Mouse (Mus musculus) hindbrain, embryonic 16.5 days (tissue): Measurements from ENCODE around the gene Hsd17b12. TPM values are rescaled to one million over a fixed set of nuclear protein-coding genes. Genes with fewer than 3 reads are reported as not detected.

Experiments
- ATAC-seq: fragments of 200-750 bp; cut with Nextera tagmentation; 2 replicates; pipeline ENCODE4 v1.8.0; 2017; ENCODE audit warnings: moderate TSS enrichment, moderate library complexity
- H3K27ac ChIP-seq: fragments of 300-500 bp; sonication (generic); 2 replicates; pipeline ENCODE4 v1.5.1; 2014; ENCODE audit warnings: low read depth, mild to moderate bottlenecking, control low read depth, low read length, moderate library complexity
- H3K27me3 ChIP-seq: fragments of 300-500 bp; sonication (generic); replicated peaks from 2 replicates; pipeline ENCODE4 v1.6.1; 2014; ENCODE audit warnings: low read length; ENCODE audit not compliant: control insufficient read depth, insufficient read depth
- H3K36me3 ChIP-seq: fragments of 300-500 bp; sonication (generic); 2 replicates; pipeline ENCODE4 v1.6.1; 2014; ENCODE audit warnings: mild to moderate bottlenecking, low read length, moderate library complexity, mixed read lengths; ENCODE audit not compliant: control insufficient read depth, insufficient read depth
- H3K4me1 ChIP-seq: fragments of 300-500 bp; sonication (generic); 2 replicates; pipeline ENCODE4 v1.6.1; 2014; ENCODE audit warnings: low read depth, low read length; ENCODE audit not compliant: control insufficient read depth, insufficient read depth
- H3K4me2 ChIP-seq: fragments of 300-500 bp; sonication (generic); 2 replicates; pipeline ENCODE4 v1.6.1; 2014; ENCODE audit warnings: mild to moderate bottlenecking, low read length, control low read depth, moderate library complexity
- H3K4me3 ChIP-seq: fragments of 300-500 bp; sonication (generic); 2 replicates; pipeline ENCODE4 v1.5.1; 2014; ENCODE audit warnings: mild to moderate bottlenecking, low read length, control low read depth, moderate library complexity
- H3K9ac ChIP-seq: fragments of 300-500 bp; sonication (generic); 2 replicates; pipeline ENCODE4 v1.6.1; 2014; ENCODE audit warnings: low read depth, mild to moderate bottlenecking, control low read depth, low read length, moderate library complexity
- H3K9me3 ChIP-seq: fragments of 300-500 bp; sonication (generic); 2 replicates; pipeline ENCODE4 v1.6.1; 2014; ENCODE audit warnings: mild to moderate bottlenecking, low read length, moderate library complexity; ENCODE audit not compliant: control insufficient read depth
- WGBS: fragments of 180-500 bp; shearing (Covaris S2); extraction: QIAGEN DNeasy Blood & Tissue Kit; methylation state at CpG from one replicate; pipeline ENCODE4 v1.1.7; 2014; 5-methylcytosine and 5-hydroxymethylcytosine counted together
- polyA plus RNA-seq: library from polyadenylated mRNA; unstranded; fragments of >200 nt; fragmentation: Nextera tagmentation; extraction: Ambion mirVana; gene quantifications from 2 replicates; pipeline ENCODE4 v1.2.1, GENCODE M21; 2015

The Hsd17b12 gene
- polyA plus RNA-seq, 1 experiment from 2014 or later: 171 TPM

DNA sequence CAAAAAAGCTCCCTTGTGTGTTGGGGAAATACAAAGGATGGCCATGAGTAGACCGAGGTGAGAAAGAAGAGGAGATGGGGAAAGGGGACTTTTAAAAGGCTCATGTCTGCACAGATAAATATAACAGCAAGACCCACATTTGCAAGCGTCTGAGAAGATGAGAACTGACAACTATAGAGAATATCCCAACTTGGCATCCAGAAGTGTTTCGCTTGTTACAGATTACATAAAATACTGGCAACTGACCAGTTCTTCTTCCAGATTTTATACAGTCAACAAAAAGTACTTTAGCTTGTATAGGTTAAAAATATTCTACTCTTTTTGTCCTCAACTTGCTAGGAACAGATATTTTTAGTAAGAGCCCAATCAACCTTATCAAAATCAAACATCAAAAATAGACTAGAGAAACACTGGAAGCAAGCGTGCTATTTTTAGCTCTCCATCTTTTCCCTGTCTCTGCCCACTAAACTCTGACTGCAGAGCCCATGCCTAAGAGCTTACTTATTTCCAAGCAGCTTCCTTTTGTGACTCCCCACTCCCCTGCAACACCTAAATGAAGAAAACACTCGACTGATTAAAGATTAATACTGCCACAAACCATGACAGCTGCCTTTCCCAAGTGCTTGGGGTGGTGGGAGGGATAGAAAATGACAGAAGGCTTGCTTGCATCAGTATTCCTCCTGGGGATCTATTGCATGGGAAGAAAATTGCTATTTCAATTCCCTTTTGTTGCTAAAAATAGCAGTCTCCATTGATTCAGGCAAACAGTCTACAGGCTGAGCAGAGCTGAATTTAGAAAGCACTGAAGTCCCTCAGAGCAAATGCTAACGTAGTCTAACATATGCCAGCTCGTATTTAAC lies 35.4 kb downstream of the Hsd17b12 start:
- Histone ChIP-seq H3K4me1 (peaks cover 16% of the 10 kb centered on the region), H3K9me3 (no peaks in the 10 kb centered on the region), H3K9ac (peak overlapping the region; percentile 25; the same call in 1 of the 2 replicates), H3K4me2 (peak overlapping the region; percentile 25), H3K27ac (peak overlapping the region; percentile 81), H3K4me3 (no peak overlapping the region), H3K36me3 (no peaks in the 10 kb centered on the region), H3K27me3 (no peaks in the 10 kb centered on the region)
- 24% methylated on average over 7 of the region's 7 CpGs for WGBS
- peak; percentile 87 for ATAC-seq

DNA sequence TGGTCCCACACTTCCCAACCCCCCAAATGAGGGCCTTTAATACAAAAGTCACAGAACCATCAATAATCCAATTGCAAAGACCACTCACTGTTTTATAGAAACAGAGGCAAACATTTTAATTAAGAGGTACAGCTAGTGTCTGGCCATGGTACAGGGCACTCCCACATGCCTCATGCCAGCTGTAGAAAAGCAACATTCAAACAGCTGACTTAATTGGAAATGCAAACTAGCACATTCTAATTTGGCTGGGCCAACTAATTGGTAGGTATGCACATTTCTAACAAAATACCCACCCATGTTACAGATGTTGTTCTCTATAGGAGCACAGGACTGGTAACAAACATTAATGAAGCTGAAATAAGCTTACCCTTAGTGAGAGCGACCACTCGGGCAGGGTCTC lies 54.0 kb downstream of the Hsd17b12 start:
- no peak for ATAC-seq
- Histone ChIP-seq H3K27me3 (no peaks in the 10 kb centered on the region), H3K9me3 (no peaks in the 10 kb centered on the region), H3K27ac (no peak overlapping the region), H3K36me3 (no peaks in the 10 kb centered on the region), H3K4me3 (no peak overlapping the region), H3K4me2 (no peak overlapping the region), H3K9ac (no peak overlapping the region), H3K4me1 (no peaks in the 10 kb centered on the region)
- WGBS: 92% methylated on average over 2 of the region's 2 CpGs

DNA sequence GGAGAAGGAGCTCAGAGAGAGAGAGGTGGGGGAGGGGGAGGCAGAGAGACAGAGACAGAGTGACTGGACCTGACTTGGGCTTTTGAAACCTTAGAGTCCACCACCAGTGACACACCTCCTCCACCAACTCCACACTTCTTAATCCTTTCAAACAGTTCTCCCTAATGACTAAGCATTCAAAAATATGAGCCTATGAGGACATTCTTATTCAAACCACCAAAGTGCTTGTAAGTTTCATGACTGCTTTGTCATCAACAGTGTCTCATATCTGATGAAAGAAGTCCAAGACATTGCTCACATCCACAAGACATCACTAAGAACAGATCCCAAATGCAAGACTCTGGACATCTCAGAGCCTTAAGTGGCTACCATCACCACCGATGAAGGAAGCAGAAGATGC lies 67.9 kb downstream of the Hsd17b12 start:
- H3K27me3 ChIP-seq: no peaks in the 10 kb centered on the region
- H3K27ac ChIP-seq: no peak overlapping the region
- WGBS: 100% methylated on average over 1 of the region's 1 CpGs
- H3K4me3 ChIP-seq: no peak overlapping the region
- no peak overlapping the region for H3K4me2 ChIP-seq
- no peaks in the 10 kb centered on the region for H3K4me1 ChIP-seq
- H3K36me3 ChIP-seq: no peaks in the 10 kb centered on the region
- no peak overlapping the region for H3K9ac ChIP-seq
- no peak for ATAC-seq
- H3K9me3 ChIP-seq: no peaks in the 10 kb centered on the region

DNA sequence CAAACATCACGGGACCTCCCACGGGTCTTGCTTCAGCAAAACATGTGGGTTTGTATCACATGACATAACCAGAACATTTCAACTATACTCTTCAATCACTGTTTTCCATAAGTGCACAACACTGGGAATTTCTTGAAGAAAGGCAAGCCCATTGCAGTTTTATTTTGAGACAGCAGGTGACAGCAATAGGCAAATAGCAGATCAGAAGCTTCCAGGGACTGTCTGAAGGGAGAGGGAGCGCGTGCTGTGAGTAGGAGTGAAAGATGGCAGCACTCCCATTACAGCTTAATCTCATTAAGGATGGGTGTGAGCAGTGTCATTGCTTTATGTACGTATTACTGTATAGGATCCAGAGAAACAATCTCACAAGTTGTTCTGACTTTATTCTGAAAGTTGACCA lies 88.3 kb downstream of the Hsd17b12 start:
- no peak overlapping the region for H3K4me3 ChIP-seq
- 74% methylated on average over 5 of the region's 5 CpGs for WGBS
- 0 out of 2 replicates have a peak, but pooled peaks have one; percentile 37 for ATAC-seq

DNA sequence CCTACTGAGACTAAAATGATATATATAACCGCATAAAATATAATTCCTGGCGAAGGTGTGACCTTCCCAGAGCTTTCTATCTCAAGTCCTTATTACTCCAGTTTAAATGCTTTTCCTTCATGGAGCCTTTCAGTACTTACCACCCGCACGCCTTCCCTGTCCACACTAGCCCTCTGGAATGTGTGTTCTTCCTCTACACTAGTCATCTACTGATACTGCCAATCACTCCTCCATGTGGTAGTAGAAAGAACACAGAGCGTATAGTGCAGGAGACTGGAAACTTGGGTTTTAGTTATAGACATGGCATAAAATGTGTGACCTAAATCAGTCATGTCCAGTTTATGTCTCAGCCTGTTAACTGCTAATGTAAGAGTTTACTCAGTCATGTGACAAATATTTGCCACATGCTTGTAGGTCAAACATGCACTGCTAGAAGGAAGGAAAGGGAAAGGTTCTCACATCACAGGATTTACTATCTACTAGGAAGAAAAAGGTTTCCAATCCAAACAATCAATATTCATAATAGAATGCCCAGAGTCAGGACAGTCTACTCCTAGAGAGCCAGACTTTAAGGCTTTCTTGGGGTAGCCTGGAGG lies 91.1 kb downstream of the Hsd17b12 start:
- H3K27ac ChIP-seq: no peak overlapping the region
- no peaks in the 10 kb centered on the region for H3K9me3 ChIP-seq
- H3K27me3 ChIP-seq: no peaks in the 10 kb centered on the region
- no peak overlapping the region for H3K9ac ChIP-seq
- WGBS: 95% methylated on average over 5 of the region's 5 CpGs
- no peak overlapping the region for H3K4me3 ChIP-seq
- H3K4me2 ChIP-seq: no peak overlapping the region
- ATAC-seq: no peak
- no peaks in the 10 kb centered on the region for H3K4me1 ChIP-seq
- H3K36me3 ChIP-seq: no peaks in the 10 kb centered on the region

More for the DNA sequence above, 88.3 kb downstream of the Hsd17b12 start:
- H3K27ac ChIP-seq: no peak overlapping the region
- no peak overlapping the region for H3K9ac ChIP-seq
- H3K4me1 ChIP-seq: no peaks in the 10 kb centered on the region
- no peak overlapping the region for H3K4me2 ChIP-seq
- H3K9me3 ChIP-seq: no peaks in the 10 kb centered on the region
- H3K27me3 ChIP-seq: no peaks in the 10 kb centered on the region
- H3K36me3 ChIP-seq: no peaks in the 10 kb centered on the region

DNA sequence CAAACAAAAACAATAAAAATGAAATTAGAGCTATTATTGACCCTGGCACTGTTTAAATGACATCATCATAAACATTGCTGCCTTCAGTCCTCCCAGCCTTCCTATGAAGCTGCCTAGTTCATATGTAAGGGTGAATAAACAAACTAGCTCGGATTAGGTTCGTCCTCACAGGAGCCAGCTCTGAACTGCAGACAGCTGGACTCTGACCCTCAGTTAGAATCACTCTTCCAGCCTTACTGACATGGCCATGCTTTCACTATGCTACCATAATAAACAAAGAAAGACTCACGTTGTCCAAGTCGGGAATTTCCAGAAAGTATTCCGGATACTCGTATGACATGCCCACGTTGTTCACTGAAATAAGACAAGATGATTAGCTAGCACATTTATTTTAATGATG lies 91.6 kb downstream of the Hsd17b12 start:
- no peak overlapping the region for H3K9ac ChIP-seq
- no peak for ATAC-seq
- H3K27ac ChIP-seq: no peak overlapping the region
- H3K4me3 ChIP-seq: no peak overlapping the region
- H3K4me2 ChIP-seq: no peak overlapping the region
- no peaks in the 10 kb centered on the region for H3K4me1 ChIP-seq
- no peaks in the 10 kb centered on the region for H3K27me3 ChIP-seq
- no peaks in the 10 kb centered on the region for H3K36me3 ChIP-seq
- no peaks in the 10 kb centered on the region for H3K9me3 ChIP-seq
- WGBS: 86% methylated on average over 7 of the region's 7 CpGs

DNA sequence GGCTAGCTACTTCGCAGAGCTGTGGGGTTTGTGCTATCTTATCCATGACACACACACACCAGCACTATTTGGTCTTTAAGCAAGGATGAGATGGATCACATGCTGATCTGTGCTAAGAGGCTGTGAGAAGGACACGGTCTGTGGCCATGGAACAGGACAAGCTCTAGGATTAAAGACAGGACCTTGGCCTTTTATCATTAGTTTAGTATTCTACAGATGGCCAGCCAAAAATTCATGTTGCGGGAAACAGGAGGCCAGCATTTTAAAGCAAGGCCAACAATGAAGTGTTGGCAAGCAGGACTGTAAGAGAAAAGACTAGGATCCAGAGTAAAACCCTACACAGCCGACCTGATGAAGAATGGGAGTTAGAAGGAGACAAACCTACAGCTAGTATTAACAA lies 95.0 kb downstream of the Hsd17b12 start:
- WGBS: 91% methylated on average over 4 of the region's 4 CpGs

DNA sequence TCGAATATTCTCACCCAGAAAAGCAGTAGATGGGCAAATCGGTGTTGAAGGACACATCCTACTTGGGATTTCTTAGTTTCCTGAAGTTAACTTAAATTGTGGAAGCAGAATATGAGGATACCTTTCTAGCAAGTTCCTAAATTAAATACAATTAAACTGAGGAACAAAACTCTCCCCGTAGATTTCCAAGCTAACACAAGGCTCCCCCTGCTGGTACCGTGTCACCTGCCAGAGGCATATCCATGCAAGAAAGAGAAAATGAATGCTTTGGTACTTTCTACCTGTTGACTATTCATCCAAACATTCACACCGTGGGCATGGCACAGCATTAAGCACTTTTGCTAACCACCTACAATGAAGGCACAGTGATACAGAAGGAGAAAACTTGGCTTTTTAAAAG lies 98.3 kb downstream of the Hsd17b12 start:
- no peak overlapping the region for H3K27ac ChIP-seq
- ATAC-seq: no peak
- WGBS: 83% methylated on average over 5 of the region's 5 CpGs

More for the DNA sequence above, 95.0 kb downstream of the Hsd17b12 start:
- Histone ChIP-seq H3K4me3 (no peak overlapping the region), H3K27me3 (no peaks in the 10 kb centered on the region), H3K4me1 (no peaks in the 10 kb centered on the region), H3K4me2 (no peak overlapping the region), H3K36me3 (no peaks in the 10 kb centered on the region), H3K9me3 (no peaks in the 10 kb centered on the region), H3K27ac (no peak overlapping the region), H3K9ac (no peak overlapping the region)
- ATAC-seq: no peak

DNA sequence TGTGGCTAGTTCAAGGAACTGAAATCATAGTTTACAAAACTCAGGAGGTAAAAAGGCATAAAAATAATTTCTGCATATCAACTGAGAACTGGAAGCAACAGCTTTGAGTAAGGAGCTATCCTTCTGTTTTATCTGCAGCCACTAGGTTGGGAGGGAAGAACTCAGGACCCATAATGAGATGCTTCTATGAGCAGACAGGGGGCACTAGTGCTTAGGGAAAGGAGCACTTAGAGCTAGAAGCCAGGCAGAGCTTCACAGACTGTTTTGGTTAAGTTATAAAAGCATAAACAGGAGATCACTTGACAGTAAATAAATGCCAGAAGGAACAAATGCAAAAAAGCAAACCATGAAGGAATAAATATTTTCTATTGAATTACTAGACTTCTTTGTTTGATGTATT lies 103.0 kb downstream of the Hsd17b12 start:
- no peak overlapping the region for H3K27ac ChIP-seq
- H3K9ac ChIP-seq: no peak overlapping the region
- no peaks in the 10 kb centered on the region for H3K36me3 ChIP-seq
- no peak overlapping the region for H3K4me2 ChIP-seq
- peaks cover 3% of the 10 kb centered on the region for H3K4me1 ChIP-seq
- ATAC-seq: peak; percentile 85
- no peaks in the 10 kb centered on the region for H3K27me3 ChIP-seq
- H3K9me3 ChIP-seq: no peaks in the 10 kb centered on the region
- H3K4me3 ChIP-seq: no peak overlapping the region

More for the DNA sequence above, 98.3 kb downstream of the Hsd17b12 start:
- H3K9ac ChIP-seq: no peak overlapping the region
- no peaks in the 10 kb centered on the region for H3K36me3 ChIP-seq
- H3K9me3 ChIP-seq: no peaks in the 10 kb centered on the region
- no peak overlapping the region for H3K4me2 ChIP-seq
- H3K4me3 ChIP-seq: no peak overlapping the region
- no peaks in the 10 kb centered on the region for H3K4me1 ChIP-seq
- H3K27me3 ChIP-seq: no peaks in the 10 kb centered on the region
